Comparison of ENCODE assay signal across 23 mouse cellular contexts in the genomic region with DNA sequence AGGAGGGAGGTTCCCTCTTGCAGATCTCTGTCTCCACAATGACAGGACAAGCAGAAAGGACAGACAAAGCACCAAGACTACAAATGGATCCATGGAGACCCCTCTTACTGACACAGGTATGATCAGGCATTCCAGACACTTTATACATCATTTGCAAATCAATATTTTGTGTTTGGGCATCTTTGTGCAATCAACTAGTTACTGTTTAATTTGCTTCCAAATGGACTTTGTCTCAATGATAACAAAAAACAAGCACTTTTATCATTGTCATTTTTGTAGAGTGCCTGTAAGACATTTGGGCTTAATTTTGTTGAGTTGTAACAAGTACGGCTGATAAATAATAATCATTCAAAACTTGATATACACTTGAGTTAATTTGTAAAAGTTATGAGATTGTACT. TPM values are rescaled to one million over a fixed set of nuclear protein-coding genes. Genes with fewer than 3 reads are reported as not detected.
"Had no signal": no experiment of that assay in that cellular context is flagged by ENCODE, and none has a peak within 500 bp of the region (broad histone marks: within the 10 kb centered on the region; RNA-seq: fewer than 3 reads in every experiment).

A gene (minus strand): TSS at position 114 of the 400 bp plus-strand sequence.

- H3K9ac ChIP-seq: neural tube, embryonic 13.5 days; neural tube, embryonic 15.5 days; stomach, embryonic 15.5 days had no signal

- H3K4me3 ChIP-seq: neural tube, embryonic 13.5 days; neural tube, embryonic 15.5 days; stomach, embryonic 15.5 days had no signal

- H3K27me3 ChIP-seq: neural tube, embryonic 13.5 days; neural tube, embryonic 15.5 days; stomach, embryonic 15.5 days had no signal

- H3K4me1 ChIP-seq: neural tube, embryonic 13.5 days; neural tube, embryonic 15.5 days; stomach, embryonic 15.5 days had no signal

- H3K27ac ChIP-seq: neural tube, embryonic 13.5 days; neural tube, embryonic 15.5 days; stomach, embryonic 15.5 days; stomach, postnatal 0 days had no signal

- H3K9me3 ChIP-seq: stomach, embryonic 15.5 days had no signal

- H3K4me2 ChIP-seq: neural tube, embryonic 13.5 days; neural tube, embryonic 15.5 days; stomach, embryonic 15.5 days had no signal

- H3K36me3 ChIP-seq: neural tube, embryonic 13.5 days; neural tube, embryonic 15.5 days; stomach, embryonic 15.5 days had no signal

- DNase-seq: retina, postnatal 1 day; right cerebral cortex, adult 18-20 months; right cerebral cortex, postnatal 14 days; right cerebral cortex, postnatal 25 days; right cerebral cortex, postnatal 4 days; spleen, adult 18-20 months; thymus, adult 18-20 months; thymus, adult 2 months; thymus, postnatal 14 days; thymus, postnatal 25 days; thymus, postnatal 36 days; thymus, postnatal 4 days had no signal

RNA-seq across cellular contexts. Expression of the gene that starts here (rescaled TPM):
- total RNA-seq: neutrophil, adult 5-6 weeks had no signal
- polyA plus RNA-seq: neural tube, embryonic 13.5 days; neural tube, embryonic 14.5 days; neural tube, embryonic 15.5 days; spleen, adult 2 months; stomach, embryonic 14.5 days; stomach, postnatal 0 days; testis, adult 2 months; thymus, adult 2 months; thymus, postnatal 0 days; urinary bladder, adult 2 months had no signal
